ENCODE assay signal across 8 mouse cellular contexts in genomic region chr11:79703885-79704291, GRCm38 (mm10).
DNase-seq lines count a peak whose midpoint lies in the region; ATAC-seq and TF ChIP-seq lines count a peak whose summit lies in the region.

No protein-coding gene starts in this region.

- H3K27ac ChIP-seq in forebrain, embryonic 16.5 days (ENCODE audit: low read length) = peak overlapping the region; percentile 96
- H3K27ac ChIP-seq in midbrain, embryonic 13.5 days = peak overlapping the region; percentile 99

- H3K9ac ChIP-seq in forebrain, embryonic 16.5 days (replicated peaks; ENCODE audit: low read depth, low read length) = peak overlapping the region; percentile 88
- H3K9ac ChIP-seq in midbrain, embryonic 13.5 days (replicated peaks) = peak overlapping the region; percentile 87

- TF ChIP-seq POLR2A in brain, embryonic 14.5 days (IDR thresholded peaks at IDR 0.05; ENCODE audit: borderline replicate concordance, extremely low read depth, insufficient read depth, insufficient read length, poor library complexity, severe bottlenecking) = no peak

- H3K36me3 ChIP-seq in forebrain, embryonic 16.5 days (ENCODE audit: control insufficient read depth, insufficient read depth) = no peaks in the 10 kb centered on the region
- peaks cover 12% of the 10 kb centered on the region for H3K36me3 ChIP-seq in midbrain, embryonic 13.5 days

- peaks cover 24% of the 10 kb centered on the region for H3K4me1 ChIP-seq in forebrain, embryonic 16.5 days (replicated peaks; ENCODE audit: control insufficient read depth, insufficient read depth, low read length)
- H3K4me1 ChIP-seq in midbrain, embryonic 13.5 days (replicated peaks) = peaks cover 30% of the 10 kb centered on the region

- no peak for TF ChIP-seq CTCF in brain, embryonic 14.5 days (IDR thresholded peaks at IDR 0.05; ENCODE audit: borderline replicate concordance, extremely low read depth, insufficient read depth, insufficient read length)

- WGBS in forebrain, embryonic 16.5 days = 0% methylated on average over 27 of the region's 27 CpGs
- WGBS in midbrain, embryonic 13.5 days = under 1% methylated on average over 26 of the region's 27 CpGs

- H3K4me2 ChIP-seq in forebrain, embryonic 16.5 days (ENCODE audit: low read length) = peak overlapping the region; percentile 54
- H3K4me2 ChIP-seq in midbrain, embryonic 13.5 days (replicated peaks) = peak overlapping the region; percentile 65

- H3K9me3 ChIP-seq in forebrain, embryonic 16.5 days (ENCODE audit: control insufficient read depth, low read length) = no peaks in the 10 kb centered on the region
- no peaks in the 10 kb centered on the region for H3K9me3 ChIP-seq in midbrain, embryonic 13.5 days

- intact Hi-C loops in left cerebral cortex, postnatal 25 days (cut with DNase I) = no loop called here
- intact Hi-C loops in gastrocnemius, postnatal 36 days (cut with DNase I) = loop anchor here (2.0 kb wide), 1 partner anchor 89 kb away; no protein-coding TSS in a partner anchor

- peak overlapping the region; percentile 83 for H3K4me3 ChIP-seq in forebrain, embryonic 16.5 days (replicated peaks; ENCODE audit: low read length)
- H3K4me3 ChIP-seq in midbrain, embryonic 13.5 days (replicated peaks) = peak overlapping the region; percentile 77

- H3K27me3 ChIP-seq in forebrain, embryonic 16.5 days (replicated peaks; ENCODE audit: control insufficient read depth, insufficient read depth, low read length) = peaks cover 2% of the 10 kb centered on the region
- peaks cover 6% of the 10 kb centered on the region for H3K27me3 ChIP-seq in midbrain, embryonic 13.5 days

- ATAC-seq in forebrain, embryonic 16.5 days = peak; percentile 63
- peak; percentile 75 for ATAC-seq in midbrain, embryonic 13.5 days

- peak; percentile 72 for DNase-seq in retina, embryonic 14.5 days (ENCODE audit: low spot score)
- no peak for DNase-seq in retina, postnatal 1 day
- peak; percentile 88 for DNase-seq in brain, embryonic 14.5 days (ENCODE audit: low read depth)
- DNase-seq in left cerebral cortex, postnatal 25 days (ENCODE audit: low spot score in 2 of 2) = peak; percentile 66 to 79
- DNase-seq in gastrocnemius, postnatal 36 days = no peak
- DNase-seq in cerebellum, postnatal 36 days = no peak

Comparison
In these comparisons a context has a peak if more than half of its experiments do, and no peak if none do; other contexts are left out.
1. DNase-seq: peak in retina, embryonic 14.5 days (single experiment), brain, embryonic 14.5 days (single experiment) and left cerebral cortex, postnatal 25 days (2 of 2); none in retina, postnatal 1 day (single experiment), gastrocnemius, postnatal 36 days (0 of 2) and cerebellum, postnatal 36 days (0 of 2).